Comparison of ENCODE assay signal across 12 mouse cellular contexts in the genomic region with DNA sequence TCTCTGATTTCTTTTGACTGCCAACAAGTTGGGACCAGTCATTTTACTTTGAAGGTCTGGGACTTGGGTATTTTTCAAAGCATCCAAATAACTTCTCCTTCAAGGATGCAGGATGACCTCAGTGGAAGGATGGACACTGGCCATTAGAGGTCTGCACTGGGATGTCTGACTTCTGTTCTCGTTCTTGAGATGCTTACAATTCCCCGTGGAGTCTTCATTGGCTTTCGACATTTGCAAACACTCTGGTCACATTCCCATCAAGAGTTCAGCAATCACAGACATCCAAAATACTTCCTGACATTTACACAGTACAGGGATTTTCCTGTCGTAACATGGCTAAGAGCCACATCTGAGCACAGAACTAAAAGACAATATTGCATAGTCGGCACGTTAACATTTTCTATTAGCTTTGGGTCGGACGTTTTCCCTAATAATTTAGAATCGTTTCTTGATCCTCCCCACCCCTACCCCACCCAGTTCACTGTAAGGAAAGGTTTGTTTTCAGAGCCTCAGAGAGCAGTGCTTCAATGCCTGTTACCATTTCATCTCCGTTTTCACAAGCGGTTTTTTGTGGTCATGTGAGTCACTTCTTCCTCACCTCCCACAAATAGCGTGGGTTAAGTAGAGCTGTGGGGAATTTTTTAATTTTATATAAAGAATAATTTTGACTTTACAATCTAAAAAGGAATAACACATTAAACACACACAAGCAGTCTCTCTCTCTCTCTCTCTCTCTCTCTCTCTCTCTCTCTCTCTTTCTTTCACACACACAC. TPM values are rescaled to one million over a fixed set of nuclear protein-coding genes. Genes with fewer than 3 reads are reported as not detected.
DNase-seq lines count a peak whose midpoint lies in the region; ATAC-seq lines count a peak whose summit lies in the region.
"Had no signal": no experiment of that assay in that cellular context is flagged by ENCODE, and none has a peak within 500 bp of the region (broad histone marks: within the 10 kb centered on the region; RNA-seq: fewer than 3 reads in every experiment).

No protein-coding gene starts in this region.

- intact Hi-C loops in heart, postnatal 14 days (cut with DNase I): loop anchor here (5.0 kb wide), 1 partner anchor 122 kb away; a partner anchor contains a TSS

- 66% methylated on average over 12 of the region's 12 CpGs for whole genome bisulfite sequencing in heart, embryonic 16.5 days
- WGBS in intestine, embryonic 15.5 days: 68% methylated on average over 12 of the region's 12 CpGs

- no peaks in the 10 kb centered on the region for H3K27me3 ChIP-seq in heart, embryonic 16.5 days (ENCODE audit: control insufficient read depth, insufficient read depth, low read length)
- H3K27me3 ChIP-seq in intestine, embryonic 15.5 days (replicated peaks): no peaks in the 10 kb centered on the region
- H3K27me3 ChIP-seq: neural tube, embryonic 12.5 days; stomach, embryonic 15.5 days had no signal

- H3K27ac ChIP-seq in heart, embryonic 16.5 days (ENCODE audit: low read length): no peak overlapping the region
- no peak overlapping the region for H3K27ac ChIP-seq in intestine, embryonic 15.5 days
- H3K27ac ChIP-seq: neural tube, embryonic 12.5 days; stomach, embryonic 15.5 days had no signal

- H3K9ac ChIP-seq in heart, embryonic 16.5 days (ENCODE audit: low read length): no peak overlapping the region
- no peak overlapping the region for H3K9ac ChIP-seq in intestine, embryonic 15.5 days
- H3K9ac ChIP-seq: neural tube, embryonic 12.5 days; stomach, embryonic 15.5 days had no signal

- peaks cover 14% of the 10 kb centered on the region for H3K4me1 ChIP-seq in heart, embryonic 16.5 days (ENCODE audit: control insufficient read depth, insufficient read depth, low read length)
- no peaks in the 10 kb centered on the region for H3K4me1 ChIP-seq in intestine, embryonic 15.5 days (replicated peaks)

- no peak for DNase-seq in heart, postnatal 14 days
- peak; percentile 20 for DNase-seq in 3134 (ENCODE audit: extremely low read depth, insufficient read length, low spot score)
- DNase-seq in induced T-regulatory cell, adult 2 months (ENCODE audit: low read depth): peak; percentile 81
- DNase-seq in layer of hippocampus, postnatal 36 days: no peak
- no peak for DNase-seq in kidney, postnatal 25 days
- DNase-seq: lung, adult 2 months had no signal

- no peak for ATAC-seq in heart, embryonic 16.5 days (replicated peaks; ENCODE audit: extremely low read depth, insufficient read depth, low FRiP score)
- ATAC-seq in CD4-positive, CD25-positive, alpha-beta regulatory T cell, adult 4 months: peak; percentile 71
- no peak for ATAC-seq in intestine, embryonic 15.5 days

- H3K4me2 ChIP-seq in heart, embryonic 16.5 days (ENCODE audit: low read depth, low read length): peak overlapping the region; percentile 62
- H3K4me2 ChIP-seq in intestine, embryonic 15.5 days (replicated peaks): no peak overlapping the region
- H3K4me2 ChIP-seq: neural tube, embryonic 12.5 days had no signal

- H3K36me3 ChIP-seq in heart, embryonic 16.5 days (ENCODE audit: control insufficient read depth, insufficient read depth): no peaks in the 10 kb centered on the region
- H3K36me3 ChIP-seq in intestine, embryonic 15.5 days: no peaks in the 10 kb centered on the region
- H3K36me3 ChIP-seq: neural tube, embryonic 12.5 days; stomach, embryonic 15.5 days had no signal

- no peaks in the 10 kb centered on the region for H3K9me3 ChIP-seq in heart, embryonic 16.5 days (replicated peaks; ENCODE audit: control insufficient read depth, low read length)
- H3K9me3 ChIP-seq in intestine, embryonic 15.5 days: no peaks in the 10 kb centered on the region
- H3K9me3 ChIP-seq: neural tube, embryonic 12.5 days; stomach, embryonic 15.5 days had no signal

- no peak overlapping the region for H3K4me3 ChIP-seq in heart, embryonic 16.5 days (ENCODE audit: low read length)
- H3K4me3 ChIP-seq in intestine, embryonic 15.5 days (replicated peaks): no peak overlapping the region
- H3K4me3 ChIP-seq: neural tube, embryonic 12.5 days had no signal

RNA-seq across cellular contexts. Expression of a gene that starts 44.3 kb away (rescaled TPM):
- polyA plus RNA-seq in heart, embryonic 16.5 days (2015; fragmentation: Nextera tagmentation; extraction: Ambion mirVana): 0.32 and 0.40 TPM in 2 replicates
- under 1 TPM; 0.32 to 0.41 TPM for total RNA-seq in heart, postnatal 14 days (2021)
- polyA plus RNA-seq in CD4-positive, CD25-positive, alpha-beta regulatory T cell, adult 4 months (2017; shearing (Covaris generic)): under 1 TPM in 1 of 2 experiments, not detected in 1; 0.31 TPM
- polyA plus RNA-seq in intestine, embryonic 15.5 days (2015; fragmentation: Nextera tagmentation; extraction: Ambion mirVana): 0.75 and 0.76 TPM in 2 replicates
- under 1 TPM; 0.50 to 0.71 TPM for total RNA-seq in layer of hippocampus, postnatal 36 days (2021)
- polyA plus RNA-seq: large intestine, adult 2 months had no signal

Comparison
In these comparisons a context has a peak if more than half of its experiments do, and no peak if none do; other contexts are left out.
1. DNase-seq: peak in 3134 (single experiment) and induced T-regulatory cell, adult 2 months (single experiment); none in heart, postnatal 14 days (0 of 2), layer of hippocampus, postnatal 36 days (0 of 2) and kidney, postnatal 25 days (0 of 2).